Mouse (Mus musculus): Measurements from ENCODE around the gene AU021092.

DNA sequence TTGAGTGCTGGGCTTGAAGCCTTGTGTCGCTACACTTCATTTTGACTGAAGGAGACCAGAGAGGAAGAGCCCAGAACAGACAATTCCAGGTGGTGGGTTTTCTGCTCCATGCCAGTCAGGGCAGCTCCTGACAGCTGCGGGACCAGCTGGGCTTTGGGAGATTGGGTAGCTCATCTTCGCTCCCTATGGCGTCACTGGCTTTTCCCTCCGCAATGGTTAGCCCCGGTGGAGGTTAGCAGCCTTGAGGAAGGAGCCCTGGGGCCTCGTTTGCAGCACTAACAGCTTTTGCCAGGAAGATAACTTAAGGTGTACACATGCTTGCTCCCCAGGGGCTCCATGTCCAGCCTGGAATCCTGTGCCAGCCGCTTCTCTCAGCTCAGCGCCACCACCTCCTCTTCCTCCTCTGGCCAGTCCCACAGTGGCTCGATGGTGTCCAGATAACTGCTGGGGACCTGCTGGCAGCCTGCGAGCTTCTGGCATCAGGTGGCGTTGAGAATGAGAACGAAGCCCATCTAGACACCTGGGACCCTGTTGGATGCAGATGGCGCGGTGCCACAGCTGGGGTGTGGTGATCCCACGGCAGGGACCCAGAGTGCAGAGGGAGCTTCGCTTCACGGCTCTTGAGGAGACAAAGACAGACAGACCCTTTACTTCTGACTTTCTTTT is 38.7 kb downstream of the AU021092 start:
- TF ChIP-seq POLR2A (IDR thresholded peaks at IDR 0.05; ENCODE audit: insufficient read depth, low read depth, low read length) (no peak), CTCF (IDR thresholded peaks at IDR 0.05) (no peak), EP300 (IDR thresholded peaks at IDR 0.05; ENCODE audit: insufficient read depth, low read depth, low read length) (no peak)
